Mouse (Mus musculus) erythroblast, embryonic 14.5 days (primary cell): ENCODE data around the gene Srsf3.

ENCODE experiments used
- GATA1 ChIP-seq: IDR thresholded peaks from 2 replicates; pipeline ENCODE4 v1.6.1; 2012; ENCODE audit warnings: low read length, inconsistent platforms, mixed read lengths
- TAL1 ChIP-seq: IDR thresholded peaks from 3 replicates; pipeline ENCODE4 v1.6.1; 2012; ENCODE audit warnings: low read length, inconsistent platforms, mixed read lengths

- TF ChIP-seq GATA1 = no peak
- no peak for TF ChIP-seq TAL1
These were observed 24.6 kb upstream of the Srsf3 start, which contains the start of gene Stk38 for GRCm38 (mm10) chr17:29007641-29008325.
